In genomic region chr11:6001981-6002649, GRCm38 (mm10) we compare ENCODE assay signal across 9 mouse cellular contexts. TPM values are rescaled to one million over a fixed set of nuclear protein-coding genes. Genes with fewer than 3 reads are reported as not detected.
A peak's percentile ranks its signal among the peaks of the same experiment; 100 is the strongest.
DNase-seq lines count a peak whose midpoint lies in the region; ATAC-seq and TF ChIP-seq lines count a peak whose summit lies in the region.
"Had no signal": no experiment of that assay in that cellular context is flagged by ENCODE, and none has a peak within 500 bp of the region (broad histone marks: within the 10 kb centered on the region; RNA-seq: fewer than 3 reads in every experiment).

No protein-coding gene starts in this region.

- no peaks in the 10 kb centered on the region for H3K27me3 ChIP-seq in cerebellum, adult 2 months (ENCODE audit: control insufficient read depth, insufficient read depth, low read length)
- H3K27me3 ChIP-seq in intestine, embryonic 15.5 days (replicated peaks): no peaks in the 10 kb centered on the region

- no peak overlapping the region for H3K9ac ChIP-seq in intestine, embryonic 15.5 days

- H3K4me2 ChIP-seq in intestine, embryonic 15.5 days (replicated peaks): peak overlapping the region; percentile 24; the same call in 1 of the 2 replicates

- H3K27ac ChIP-seq in cerebellum, adult 2 months (ENCODE audit: insufficient read depth, low read length): peak overlapping the region; percentile 91
- no peak overlapping the region for H3K27ac ChIP-seq in intestine, embryonic 15.5 days

- TF ChIP-seq POLR2A in cerebellum, adult 2 months (IDR thresholded peaks at IDR 0.05; ENCODE audit: borderline replicate concordance, insufficient read depth, low read length): peak; percentile 37; the same call in 1 of the 2 replicates

- H3K9me3 ChIP-seq in intestine, embryonic 15.5 days: no peaks in the 10 kb centered on the region

- no peaks in the 10 kb centered on the region for H3K36me3 ChIP-seq in intestine, embryonic 15.5 days

- H3K4me3 ChIP-seq in cerebellum, adult 2 months (replicated peaks; ENCODE audit: insufficient read depth, low read depth, low read length): no peak overlapping the region
- H3K4me3 ChIP-seq in intestine, embryonic 15.5 days (replicated peaks): no peak overlapping the region

- WGBS in cerebellum, adult 2 months: 10% methylated on average over 9 of the region's 9 CpGs
- WGBS in intestine, embryonic 15.5 days: 71% methylated on average over 9 of the region's 9 CpGs

- TF ChIP-seq CTCF in cerebellum, adult 2 months (IDR thresholded peaks at IDR 0.05; ENCODE audit: borderline replicate concordance, insufficient read depth, low read depth, low read length): no peak

- peak; percentile 64 for ATAC-seq in intestine, embryonic 15.5 days

- intact Hi-C loops in heart, postnatal 25 days (cut with DNase I): no loop called here

- H3K4me1 ChIP-seq in cerebellum, adult 2 months (ENCODE audit: control insufficient read depth, insufficient read depth, low read length): peaks cover 73% of the 10 kb centered on the region
- peaks cover 44% of the 10 kb centered on the region for H3K4me1 ChIP-seq in intestine, embryonic 15.5 days (replicated peaks)

- DNase-seq in heart, adult 11 months: peak; percentile 94
- DNase-seq in heart, postnatal 25 days (ENCODE audit: low spot score): no peak
- DNase-seq in 3T3-L1 (ENCODE audit: low read depth, low spot score): peak; percentile 56
- DNase-seq in cerebellum, adult 2 months: peak; percentile 80 to 88
- DNase-seq in neural tube, embryonic 10.5 days (ENCODE audit: extremely low spot score, low spot score): no peak
- no peak for DNase-seq in thymus, postnatal 25 days
- no peak for DNase-seq in yolk sac, embryonic 10.5 days (ENCODE audit: low spot score)

RNA-seq across cellular contexts. Expression of gene Ykt6, which starts 46.6 kb away (rescaled TPM):
- 10 to 100 TPM; 60.9 to 64.9 TPM for total RNA-seq in heart, postnatal 25 days (2021)
- polyA plus RNA-seq in cerebellum, adult 2 months (2012; rRNA removed): 54.2 and 54.9 TPM in 2 replicates
- polyA plus RNA-seq in intestine, embryonic 15.5 days (2015; fragmentation: Nextera tagmentation; extraction: Ambion mirVana): 48.7 and 51.8 TPM in 2 replicates

RNA-seq across cellular contexts. Expression of gene Gck, which starts 52.2 kb away (rescaled TPM):
- total RNA-seq in heart, postnatal 25 days (2021): 1 to 10 TPM; 7.4 to 9.4 TPM
- 0.74 and 1.1 TPM in 2 replicates for polyA plus RNA-seq in cerebellum, adult 2 months (2012; rRNA removed)
- 2.8 and 3.1 TPM in 2 replicates for polyA plus RNA-seq in intestine, embryonic 15.5 days (2015; fragmentation: Nextera tagmentation; extraction: Ambion mirVana)
- total RNA-seq: hematopoietic stem cell, adult 5-6 weeks had no signal

Comparison
In these comparisons a context has a peak if more than half of its experiments do, and no peak if none do; other contexts are left out.
1. DNase-seq: peak in heart, adult 11 months (single experiment), 3T3-L1 (single experiment) and cerebellum, adult 2 months (2 of 2); none in heart, postnatal 25 days (single experiment), neural tube, embryonic 10.5 days (single experiment), thymus, postnatal 25 days (single experiment) and yolk sac, embryonic 10.5 days (single experiment).